Mouse (Mus musculus): ENCODE data around the gene Olfr1501.

- TF ChIP-seq CTCF (IDR thresholded peaks at IDR 0.05; ENCODE audit: low read depth, low read length) (no peak), POLR2A (IDR thresholded peaks at IDR 0.05; ENCODE audit: insufficient read depth, low read length) (no peak)
Observed at GRCm38 (mm10) chr19:13818827-13819226, 31.7 kb downstream of the Olfr1501 start.

All from ES-Bruce4 (cell line).